Mouse (Mus musculus) forebrain, postnatal 0 days (tissue): ENCODE data around the gene Bysl. TPM values are rescaled to one million over a fixed set of nuclear protein-coding genes. Genes with fewer than 3 reads are reported as not detected.

Experiments
- ATAC-seq: fragments of 200-750 bp; cut with Nextera tagmentation; 2 replicates; pipeline ENCODE4 v1.8.0; 2017; ENCODE audit warnings: mild to moderate bottlenecking, moderate library complexity
- DNase-seq: peaks from one replicate; pipeline ENCODE4 v3.0.0-alpha.2; 2015
- H3K27ac ChIP-seq: fragments of 300-500 bp; sonication (generic); 2 replicates; pipeline ENCODE4 v1.5.1; 2014; ENCODE audit warnings: low read depth, mild to moderate bottlenecking, antibody characterized with exemption, low read length, moderate library complexity, mixed read lengths
- H3K27me3 ChIP-seq: fragments of 300-500 bp; sonication (generic); 2 replicates; pipeline ENCODE4 v1.6.1; 2014; ENCODE audit warnings: mild to moderate bottlenecking, low read length, mixed read lengths; ENCODE audit not compliant: insufficient read depth
- H3K36me3 ChIP-seq: fragments of 300-500 bp; sonication (generic); 2 replicates; pipeline ENCODE4 v1.6.1; 2014; ENCODE audit warnings: mild to moderate bottlenecking, moderate library complexity; ENCODE audit not compliant: insufficient read depth
- H3K4me1 ChIP-seq: fragments of 300-500 bp; sonication (generic); 2 replicates; pipeline ENCODE4 v1.6.1; 2014; ENCODE audit warnings: antibody characterized with exemption; ENCODE audit not compliant: insufficient read depth
- H3K4me2 ChIP-seq: fragments of 300-500 bp; sonication (generic); 2 replicates; pipeline ENCODE4 v1.6.1; 2014; ENCODE audit warnings: low read depth, mild to moderate bottlenecking, moderate library complexity
- H3K4me3 ChIP-seq: fragments of 300-500 bp; sonication (generic); 2 replicates; pipeline ENCODE4 v1.5.1; 2014; ENCODE audit warnings: low read depth, low read length, mixed read lengths
- H3K9ac ChIP-seq: fragments of 300-500 bp; sonication (generic); 2 replicates; pipeline ENCODE4 v1.6.1; 2014; ENCODE audit warnings: mild to moderate bottlenecking
- H3K9me3 ChIP-seq: fragments of 300-500 bp; sonication (generic); 2 replicates; pipeline ENCODE4 v1.6.1; 2016; ENCODE audit warnings: low read length
- CTCF ChIP-seq: sonication (generic); IDR thresholded peaks from 2 replicates; pipeline ENCODE4 v1.5.1; 2016; ENCODE audit warnings: antibody characterized with exemption, control low read depth, low read depth
- WGBS: fragments of 180-500 bp; shearing (Covaris S2); extraction: QIAGEN DNeasy Blood & Tissue Kit; methylation state at CpG from one replicate; pipeline ENCODE4 v1.1.7; 2014; 5-methylcytosine and 5-hydroxymethylcytosine counted together
- polyA plus RNA-seq: library from polyadenylated mRNA; unstranded; fragments of >200 nt; fragmentation: Nextera tagmentation; extraction: Ambion mirVana; gene quantifications from 2 replicates; pipeline ENCODE4 v1.2.1, GENCODE M21; 2015
- total RNA-seq: library from RNA; depleted of rRNA; stranded (reverse); fragments of >200 nt; gene quantifications from 2 replicates; pipeline ENCODE4 v1.2.3, GENCODE M21; 2014; rRNA removed

Bysl gene
- total and polyA plus RNA-seq, 2 experiments from 2014 or later, result 23.7 to 35.4 TPM

GRCm38 (mm10) chr17:47564612-47565011, 46.7 kb downstream of the Bysl start:
- 93% methylated on average over 5 of the region's 5 CpGs for WGBS
- Histone ChIP-seq H3K9ac (no peak overlapping the region), H3K27me3 (no peaks in the 10 kb centered on the region), H3K4me3 (no peak overlapping the region), H3K9me3 (no peaks in the 10 kb centered on the region), H3K27ac (no peak overlapping the region), H3K36me3 (no peaks in the 10 kb centered on the region), H3K4me1 (no peaks in the 10 kb centered on the region), H3K4me2 (no peak overlapping the region)
- no peak for DNase-seq
- TF ChIP-seq CTCF, result no peak
- ATAC-seq, result no peak

- no peak overlapping the region for H3K4me3 ChIP-seq
- WGBS, result 78% methylated on average over 6 of the region's 6 CpGs
- no peaks in the 10 kb centered on the region for H3K36me3 ChIP-seq
- H3K27me3 ChIP-seq, result no peaks in the 10 kb centered on the region
- ATAC-seq (no peak), DNase-seq (no peak)
- no peak overlapping the region for H3K9ac ChIP-seq
- H3K4me2 ChIP-seq, result no peak overlapping the region
- no peak for TF ChIP-seq CTCF
- no peaks in the 10 kb centered on the region for H3K4me1 ChIP-seq
- no peaks in the 10 kb centered on the region for H3K9me3 ChIP-seq
- no peak overlapping the region for H3K27ac ChIP-seq
Observed at GRCm38 (mm10) chr17:47562875-47563274, 48.4 kb downstream of the Bysl start.

GRCm38 (mm10) chr17:47559726-47560125, 51.6 kb downstream of the Bysl start:
- no peaks in the 10 kb centered on the region for H3K4me1 ChIP-seq
- no peak overlapping the region for H3K9ac ChIP-seq
- H3K27me3 ChIP-seq, result no peaks in the 10 kb centered on the region
- TF ChIP-seq CTCF, result no peak
- WGBS, result 76% methylated on average over 6 of the region's 6 CpGs
- no peaks in the 10 kb centered on the region for H3K9me3 ChIP-seq
- no peaks in the 10 kb centered on the region for H3K36me3 ChIP-seq
- no peak for DNase-seq
- no peak for ATAC-seq
- no peak overlapping the region for H3K4me3 ChIP-seq
- no peak overlapping the region for H3K27ac ChIP-seq
- no peak overlapping the region for H3K4me2 ChIP-seq

- Histone ChIP-seq H3K9ac (no peak overlapping the region), H3K4me3 (no peak overlapping the region), H3K4me2 (no peak overlapping the region), H3K36me3 (no peaks in the 10 kb centered on the region), H3K27me3 (no peaks in the 10 kb centered on the region), H3K4me1 (no peaks in the 10 kb centered on the region), H3K27ac (no peak overlapping the region), H3K9me3 (no peaks in the 10 kb centered on the region)
- DNase-seq (no peak), ATAC-seq (no peak)
- WGBS, result 83% methylated on average over 2 of the region's 3 CpGs
- TF ChIP-seq CTCF, result no peak
Observed at GRCm38 (mm10) chr17:47557179-47557578, 54.1 kb downstream of the Bysl start.

- no peaks in the 10 kb centered on the region for H3K36me3 ChIP-seq
- ATAC-seq, result no peak
Observed at GRCm38 (mm10) chr17:47554621-47555020, 56.7 kb downstream of the Bysl start.

GRCm38 (mm10) chr17:47552994-47553393, 58.3 kb downstream of the Bysl start:
- Histone ChIP-seq H3K36me3 (no peaks in the 10 kb centered on the region), H3K27ac (no peak overlapping the region), H3K4me2 (no peak overlapping the region), H3K27me3 (no peaks in the 10 kb centered on the region), H3K4me1 (no peaks in the 10 kb centered on the region), H3K9me3 (no peaks in the 10 kb centered on the region), H3K9ac (no peak overlapping the region), H3K4me3 (no peak overlapping the region)
- no peak for ATAC-seq
- no peak for TF ChIP-seq CTCF
- DNase-seq, result no peak

More at GRCm38 (mm10) chr17:47554621-47555020, 56.7 kb downstream of the Bysl start:
- WGBS, result 61% methylated on average over 10 of the region's 10 CpGs
- Histone ChIP-seq H3K27ac (no peak overlapping the region), H3K9me3 (no peaks in the 10 kb centered on the region), H3K4me3 (no peak overlapping the region), H3K4me1 (no peaks in the 10 kb centered on the region), H3K4me2 (no peak overlapping the region), H3K9ac (no peak overlapping the region), H3K27me3 (no peaks in the 10 kb centered on the region)
- DNase-seq, result no peak
- no peak for TF ChIP-seq CTCF

- no peak for TF ChIP-seq CTCF
- Histone ChIP-seq H3K9me3 (no peaks in the 10 kb centered on the region), H3K9ac (no peak overlapping the region), H3K27me3 (no peaks in the 10 kb centered on the region), H3K27ac (no peak overlapping the region), H3K4me3 (no peak overlapping the region), H3K36me3 (no peaks in the 10 kb centered on the region), H3K4me1 (no peaks in the 10 kb centered on the region), H3K4me2 (no peak overlapping the region)
- 55% methylated on average over 7 of the region's 7 CpGs for WGBS
- ATAC-seq, result no peak
- no peak for DNase-seq
Observed at GRCm38 (mm10) chr17:47551049-47551448, 60.2 kb downstream of the Bysl start.

Other genes with a start within 250 kb of the Bysl start
- gene Mrps10, start 242.6 kb downstream of the Bysl start, total RNA-seq, result 28.6 and 42.4 TPM in 2 replicates
- 75.0 and 83.5 TPM in 2 replicates for gene Mrps10, start 242.6 kb downstream of the Bysl start, polyA plus RNA-seq
- gene Guca1b, start 226.1 kb downstream of the Bysl start, total RNA-seq, result 0.15 and 0.33 TPM in 2 replicates
- 0.18 TPM in 1 of 2 replicates, not detected in the other for gene Guca1b, start 226.1 kb downstream of the Bysl start, polyA plus RNA-seq
- gene Guca1a, start 210.9 kb downstream of the Bysl start, total RNA-seq, result 0.23 TPM in 1 of 2 replicates, not detected in the other
- gene Guca1a, start 210.9 kb downstream of the Bysl start, polyA plus RNA-seq, result 0.33 and 0.59 TPM in 2 replicates
- 0.05 and 0.08 TPM in 2 replicates for gene AI661453, start 174.9 kb downstream of the Bysl start, total RNA-seq
- 0.22 TPM in 1 of 2 replicates, not detected in the other for gene AI661453, start 174.9 kb downstream of the Bysl start, polyA plus RNA-seq
- 0.14 and 0.31 TPM in 2 replicates for gene 1700001C19Rik, start 174.1 kb downstream of the Bysl start, total RNA-seq
- gene 1700001C19Rik, start 174.1 kb downstream of the Bysl start, polyA plus RNA-seq, result 0.33 and 0.35 TPM in 2 replicates
- gene Taf8, start 109.2 kb downstream of the Bysl start, total RNA-seq, result 17.4 and 17.9 TPM in 2 replicates
- 8.8 and 10.8 TPM in 2 replicates for gene Taf8, start 109.2 kb downstream of the Bysl start, polyA plus RNA-seq
- gene Ccnd3, start 106.4 kb downstream of the Bysl start, total RNA-seq, result 26.3 and 42.6 TPM in 2 replicates
- gene Ccnd3, start 106.4 kb downstream of the Bysl start, polyA plus RNA-seq, result 54.0 and 59.6 TPM in 2 replicates
- 31.5 and 37.0 TPM in 2 replicates for gene Med20, start 90 bp upstream of the Bysl start, total RNA-seq
- gene Med20, start 90 bp upstream of the Bysl start, polyA plus RNA-seq, result 27.9 and 30.2 TPM in 2 replicates
- 4.7 and 10.6 TPM in 2 replicates for gene Gm20517, start 97 bp upstream of the Bysl start, total RNA-seq
- gene Gm20517, start 97 bp upstream of the Bysl start, polyA plus RNA-seq, result 1.4 and 2.1 TPM in 2 replicates
- gene Usp49, start 19.2 kb upstream of the Bysl start, total RNA-seq, result 11.2 and 18.9 TPM in 2 replicates
- gene Usp49, start 19.2 kb upstream of the Bysl start, polyA plus RNA-seq, result 2.8 and 4.7 TPM in 2 replicates
- 67.0 and 73.9 TPM in 2 replicates for gene Tomm6, start 76.9 kb upstream of the Bysl start, total RNA-seq
- gene Tomm6, start 76.9 kb upstream of the Bysl start, polyA plus RNA-seq, result 329 and 353 TPM in 2 replicates
- 68.0 and 79.6 TPM in 2 replicates for gene Frs3, start 77.5 kb upstream of the Bysl start, total RNA-seq
- 33.6 and 43.6 TPM in 2 replicates for gene Frs3, start 77.5 kb upstream of the Bysl start, polyA plus RNA-seq
- 4.9 and 5.2 TPM in 2 replicates for gene Gm21981, start 83.0 kb upstream of the Bysl start, total RNA-seq
- 0.76 and 0.97 TPM in 2 replicates for gene Gm21981, start 83.0 kb upstream of the Bysl start, polyA plus RNA-seq
- 1.8 TPM in 1 of 2 replicates, not detected in the other for gene Prickle4, start 83.2 kb upstream of the Bysl start, total RNA-seq
- gene Prickle4, start 83.2 kb upstream of the Bysl start, polyA plus RNA-seq, result 0.45 and 0.60 TPM in 2 replicates
- not detected in 2 replicates for gene Pgc, start 115.3 kb upstream of the Bysl start, total RNA-seq
- not detected in 2 replicates for gene Pgc, start 115.3 kb upstream of the Bysl start, polyA plus RNA-seq
- gene Tfeb, start 125.5 kb upstream of the Bysl start, total RNA-seq, result 4.1 and 5.5 TPM in 2 replicates
- gene Tfeb, start 125.5 kb upstream of the Bysl start, polyA plus RNA-seq, result 3.3 and 4.6 TPM in 2 replicates
- 9.5 and 17.5 TPM in 2 replicates for gene Mdfi, start 223.2 kb upstream of the Bysl start, total RNA-seq
- gene Mdfi, start 223.2 kb upstream of the Bysl start, polyA plus RNA-seq, result 0.99 and 1.3 TPM in 2 replicates